Mouse (Mus musculus) G1E (cell line): ENCODE data around the gene 9430015G10Rik.

Experiments
- CTCF ChIP-seq: IDR thresholded peaks from 2 replicates; pipeline ENCODE4 v1.5.1; 2012; ENCODE audit warnings: low read depth, low read length, inconsistent platforms, mixed read lengths
- GATA1 ChIP-seq: IDR thresholded peaks from 2 replicates; pipeline ENCODE4 v1.6.1; 2012; ENCODE audit warnings: borderline replicate concordance, low read length, inconsistent platforms, mixed read lengths
- GATA2 ChIP-seq: IDR thresholded peaks from 2 replicates; pipeline ENCODE4 v1.6.1; 2012; ENCODE audit warnings: low read depth, low read length, inconsistent platforms, borderline replicate concordance
- POLR2AphosphoS5 ChIP-seq: IDR thresholded peaks from 2 replicates; pipeline ENCODE4 v1.6.1; 2012; ENCODE audit warnings: low read depth, low read length, inconsistent platforms; ENCODE audit not compliant: insufficient replicate concordance
- TAL1 ChIP-seq: conservative IDR thresholded peaks from 2 replicates; pipeline ENCODE4 v1.6.1; 2012; ENCODE audit warnings: low read depth, low read length, inconsistent platforms, mixed read lengths

GRCm38 (mm10) chr4:156076911-156077382 is 32.8 kb upstream of the 9430015G10Rik start:
- TF ChIP-seq CTCF = no peak
- TF ChIP-seq TAL1 = no peak
- no peak for TF ChIP-seq GATA1
- TF ChIP-seq GATA2 = no peak
- TF ChIP-seq POLR2AphosphoS5 = no peak
